Mouse (Mus musculus): ENCODE measurements around the gene Manba.

GRCm38 (mm10) chr3:135581606-135582117 lies 96.3 kb downstream of the Manba start:
- TF ChIP-seq GATA1 (IDR thresholded peaks at IDR 0.05; ENCODE audit: borderline replicate concordance, low read length): no peak
- TF ChIP-seq FLI1 (IDR thresholded peaks at IDR 0.05; ENCODE audit: low read length): no peak

Measured in megakaryocyte, embryonic 14.5 days (primary cell).